Mouse (Mus musculus) left cerebral cortex, postnatal 25 days (tissue): ENCODE results near the gene Birc6. TPM values are rescaled to one million over a fixed set of nuclear protein-coding genes. Genes with fewer than 3 reads are reported as not detected.

ENCODE experiments used
- DNase-seq, 2 experiments: peaks; one replicate each; pipeline ENCODE4 v3.0.0; 2022; ENCODE audit warnings: low spot score in 2 of 2, mixed read lengths in 1 of 2
- intact Hi-C: fragments of 180-260 bp; cut with DNase I; formaldehyde crosslinking; loops from one replicate; pipeline ENCODE4 v1.15.1; 2025
- total RNA-seq, 2 experiments: library from RNA; stranded (reverse); gene quantifications; 2 replicates each; pipeline ENCODE4 v1.2.3; 2021

The Birc6 gene
- total RNA-seq = 100 to 1,000 TPM; 138 to 140 TPM

DNA sequence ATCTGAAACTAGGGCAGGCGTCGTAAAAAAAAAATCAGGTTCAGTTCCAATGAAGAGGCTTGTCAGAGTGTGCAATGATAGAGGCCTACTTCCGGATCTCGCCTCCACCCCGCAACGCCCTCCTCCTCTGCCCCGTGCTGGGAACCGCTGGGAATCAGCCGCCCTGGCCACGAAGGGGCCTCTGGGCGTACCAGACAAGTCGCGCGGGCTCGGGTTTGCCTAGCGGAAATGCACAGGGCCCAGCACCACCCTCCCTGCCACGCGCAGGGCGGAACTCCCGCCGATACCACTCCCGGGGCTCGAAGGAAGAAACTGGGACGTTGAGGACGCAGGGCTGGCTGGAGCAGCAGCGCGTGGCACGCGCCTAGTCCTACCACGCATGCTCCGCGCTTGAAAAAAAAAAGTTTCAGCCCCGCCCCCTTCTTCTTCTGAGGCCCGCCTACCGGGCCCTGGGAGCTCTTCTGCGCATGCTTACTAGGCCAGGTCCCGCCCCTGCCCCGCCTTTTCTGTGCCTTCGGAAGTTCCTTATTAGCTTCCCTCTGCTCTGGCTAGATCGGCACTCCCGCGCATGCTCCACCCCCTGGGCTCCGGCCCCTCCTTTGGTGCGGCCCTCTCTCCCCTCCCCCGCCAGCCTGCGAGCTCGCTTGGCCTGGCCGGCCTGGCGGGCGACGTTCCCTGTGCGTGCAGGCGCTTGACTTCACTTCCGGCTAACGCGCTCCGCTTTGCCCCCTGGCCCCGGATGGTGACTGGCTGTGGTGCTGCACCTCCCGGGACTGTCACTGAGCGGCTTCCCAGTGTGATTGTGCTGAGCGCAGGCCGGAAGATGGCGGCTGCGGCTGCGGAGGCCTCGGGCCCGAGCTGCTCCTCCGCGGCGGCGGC lies at the start of gene Birc6:
Birc6 (plus strand) TSS at position 567 of the 879 bp plus-strand sequence.
- peak; percentile 100 for DNase-seq
- intact Hi-C loops = loop anchor here (1.0 kb wide), 1 partner anchor 39 kb away; the partner anchor contains the start of gene Yipf4

DNA sequence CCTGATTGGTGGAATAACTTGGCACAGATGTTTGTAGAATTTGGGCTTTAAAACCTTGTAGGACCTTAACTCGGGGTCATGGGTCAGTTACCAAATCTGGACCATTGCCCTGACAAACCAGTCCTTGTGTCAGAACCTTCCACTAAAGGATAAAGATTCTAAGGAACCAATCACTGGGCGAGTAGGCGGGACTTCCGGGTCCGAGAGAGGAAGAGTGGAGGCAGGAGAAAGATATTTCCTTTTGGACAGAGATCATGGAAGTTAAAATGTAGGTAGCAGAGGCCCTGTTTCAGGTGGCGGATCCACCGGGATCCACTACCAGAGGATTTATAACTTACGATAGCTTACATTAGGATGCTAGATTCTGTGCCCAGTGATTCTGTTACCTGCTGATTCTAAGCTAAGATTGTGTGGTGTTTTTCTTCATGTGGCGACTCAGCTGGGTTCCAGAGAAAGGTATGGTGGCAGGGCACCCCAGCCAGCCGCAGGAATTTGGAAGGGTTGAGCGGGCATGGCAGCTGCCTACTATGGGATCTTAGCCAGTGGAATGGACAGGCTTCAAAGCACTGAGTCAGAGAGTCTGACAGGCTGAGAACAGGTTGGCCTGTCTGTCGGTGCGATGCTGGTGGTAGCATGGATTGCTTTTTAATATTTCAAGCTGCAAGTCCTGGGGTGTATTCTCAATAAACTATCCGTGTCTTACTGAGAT lies 47.6 kb upstream of the Birc6 start:
- intact Hi-C loops = no loop called here
- no peak for DNase-seq

DNA sequence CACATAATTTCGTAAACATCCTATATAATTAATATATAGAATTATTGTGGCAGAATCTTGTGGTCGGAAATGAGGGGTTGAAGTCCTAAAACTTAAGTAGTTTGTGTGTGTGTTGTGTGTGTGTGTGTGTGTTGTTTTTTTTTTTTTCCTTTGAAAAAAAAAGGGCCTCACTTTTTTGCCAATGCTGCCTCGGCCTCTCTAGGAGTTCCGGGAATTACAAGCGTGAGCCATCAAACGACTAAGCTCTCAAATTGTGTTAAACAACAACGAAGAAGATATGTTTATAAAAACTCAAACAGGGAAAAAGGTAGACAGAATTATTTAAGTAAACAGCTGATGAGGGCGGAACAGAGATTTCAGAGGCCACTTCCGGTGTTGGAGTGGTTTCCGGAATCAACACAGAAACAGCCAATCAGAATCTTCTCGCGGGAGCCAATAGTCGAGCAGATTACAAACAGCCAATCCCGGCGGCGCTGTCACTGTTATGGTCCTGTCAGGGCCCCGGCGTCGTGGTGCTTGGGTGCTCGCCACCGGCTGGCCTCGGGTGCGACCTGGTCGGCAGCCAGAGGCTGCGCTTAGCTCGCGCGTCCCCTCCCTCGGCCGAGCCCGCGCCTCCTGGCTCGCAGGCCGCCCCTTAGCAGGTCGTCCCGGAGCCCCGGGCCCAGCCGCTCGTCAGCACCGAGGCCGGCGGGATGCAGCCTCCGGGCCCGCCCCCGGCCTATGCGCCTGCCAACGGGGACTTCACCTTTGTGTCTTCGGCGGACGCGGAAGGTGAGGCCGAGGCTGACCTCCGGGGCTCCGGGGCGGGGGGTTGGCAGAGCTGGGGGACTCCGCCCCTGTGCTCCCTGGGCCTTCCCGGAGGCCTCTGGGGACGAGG lies 38.8 kb upstream of the Birc6 start, which contains the start of gene Yipf4:
Yipf4 (plus strand) TSS at position 470 of the 877 bp plus-strand sequence.
- intact Hi-C loops = loop anchor here (1.0 to 5.0 kb wide), 2 partner anchors 39 to 92 kb away; partner anchors contain the start of genes Birc6 and Slc30a6
- DNase-seq = peak; percentile 98 to 99

DNA sequence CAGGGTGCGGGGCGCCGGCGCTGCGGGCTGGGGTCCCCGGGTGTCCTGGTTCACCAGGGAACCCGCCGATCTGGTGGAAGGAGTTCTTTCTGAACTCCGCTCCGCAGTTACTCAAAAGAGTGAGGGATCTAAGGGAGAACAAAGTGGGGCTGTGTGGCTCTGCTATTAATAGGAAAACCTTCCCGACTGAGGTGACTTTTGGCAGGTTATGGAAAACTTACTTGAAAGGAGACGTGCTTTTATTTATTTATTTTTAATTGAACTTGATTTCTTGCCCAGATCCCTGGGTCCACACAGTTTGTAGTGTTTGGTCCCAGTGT lies 38.2 kb upstream of the Birc6 start:
- intact Hi-C loops = loop anchor here (1.0 to 10.0 kb wide), 3 partner anchors 38 to 155 kb away; partner anchors contain the start of genes Birc6 and Slc30a6
- no peak for DNase-seq

DNA sequence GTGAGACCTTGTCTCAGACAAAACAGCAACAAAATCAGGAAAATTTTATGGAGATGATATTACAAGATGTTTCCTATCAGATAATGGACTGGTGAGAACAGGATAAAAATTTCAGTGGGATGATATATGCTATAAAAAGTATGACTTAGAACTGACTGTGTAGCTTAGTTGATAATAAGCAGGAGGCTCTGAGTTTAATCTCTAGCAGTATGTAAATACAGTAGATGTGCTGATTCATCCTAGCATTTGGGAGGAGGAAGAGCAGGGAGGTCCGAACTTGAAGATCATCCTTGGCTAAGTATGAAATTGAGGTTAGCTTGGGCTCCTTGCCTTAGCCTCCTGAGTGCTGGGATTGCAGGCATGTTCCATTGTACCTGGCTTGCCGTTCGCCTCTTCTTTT lies 36.5 kb upstream of the Birc6 start:
- no peak for DNase-seq
- intact Hi-C loops = loop anchor here (10.0 kb wide), 1 partner anchor 153 kb away; no protein-coding TSS in a partner anchor

DNA sequence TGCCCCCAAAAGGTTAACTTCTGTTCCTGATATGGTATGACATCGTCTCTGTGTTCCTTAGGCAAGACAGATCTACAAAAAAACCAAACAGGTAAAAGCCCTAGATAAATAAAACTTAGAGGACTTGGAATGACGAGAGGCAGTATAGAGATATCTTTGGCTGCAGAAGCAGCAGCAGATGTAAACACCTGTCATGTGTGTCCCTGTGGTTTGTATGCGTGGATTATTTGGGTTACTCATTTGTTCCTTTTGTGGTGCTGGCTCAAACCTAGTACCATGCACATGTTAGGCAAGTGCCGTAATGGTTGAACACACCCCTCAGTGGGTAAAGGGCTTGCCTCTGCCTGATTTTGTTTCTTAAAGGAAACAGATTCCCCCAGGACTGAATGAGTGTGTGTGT lies 27.9 kb upstream of the Birc6 start:
- intact Hi-C loops = no loop called here
- DNase-seq = no peak

DNA sequence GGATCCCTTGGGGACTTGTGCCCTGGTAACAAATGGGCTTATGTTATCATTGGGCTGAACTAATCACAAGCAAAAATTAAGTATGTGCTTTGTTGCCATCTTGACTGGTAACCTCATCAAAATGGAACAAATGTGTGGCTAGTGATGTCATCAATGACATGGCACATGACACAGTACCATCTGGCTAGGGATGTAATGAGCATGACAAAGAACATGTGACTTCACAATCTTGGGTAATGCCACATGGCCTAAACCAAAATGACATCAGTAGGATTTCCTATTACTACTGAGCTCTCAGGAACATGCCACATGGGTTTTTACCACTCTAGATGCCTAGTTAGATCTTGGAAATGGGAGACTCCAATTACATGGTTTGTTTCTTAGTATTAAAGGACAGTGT lies 27.0 kb upstream of the Birc6 start:
- intact Hi-C loops = no loop called here
- DNase-seq = no peak

DNA sequence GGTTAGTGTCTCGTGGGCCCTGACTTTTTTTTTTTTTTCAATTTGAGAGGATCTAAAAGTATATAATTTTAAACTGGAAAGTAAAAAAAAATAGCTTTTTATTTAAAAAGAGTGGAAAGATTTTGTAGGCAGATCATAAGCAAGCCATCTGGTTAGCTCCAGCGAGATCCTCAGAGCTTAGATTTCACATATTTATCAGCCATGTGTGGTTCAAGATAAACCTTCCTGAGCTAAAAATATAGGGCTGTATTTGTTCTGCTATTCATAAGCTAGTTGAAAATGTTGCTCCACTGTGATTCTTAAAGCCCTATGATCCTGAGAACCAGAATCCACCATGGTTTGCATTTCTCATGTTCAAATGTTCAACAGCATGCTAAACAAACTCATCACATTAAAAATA lies 20.2 kb upstream of the Birc6 start:
- intact Hi-C loops = no loop called here
- peak; percentile 26 to 84 for DNase-seq

DNA sequence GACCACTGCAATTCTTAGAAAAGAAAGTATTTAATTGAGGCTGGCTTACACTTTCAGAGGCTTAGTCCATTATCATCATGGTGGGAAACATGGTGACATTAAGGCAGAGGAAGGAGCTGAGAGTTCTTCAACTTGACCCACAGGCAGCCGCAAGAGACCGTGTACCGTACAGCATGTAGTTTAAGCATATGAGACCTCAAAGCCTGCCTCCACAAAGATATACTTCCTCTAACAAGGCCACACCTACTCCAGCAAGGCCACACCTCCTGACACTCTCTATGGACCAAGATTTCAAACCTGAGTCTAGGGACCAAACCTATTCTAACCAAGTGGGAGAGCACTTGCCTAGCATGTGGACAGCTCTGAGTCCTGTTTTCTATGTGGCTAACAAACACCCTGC lies 19.5 kb upstream of the Birc6 start:
- intact Hi-C loops = no loop called here
- DNase-seq = no peak

DNA sequence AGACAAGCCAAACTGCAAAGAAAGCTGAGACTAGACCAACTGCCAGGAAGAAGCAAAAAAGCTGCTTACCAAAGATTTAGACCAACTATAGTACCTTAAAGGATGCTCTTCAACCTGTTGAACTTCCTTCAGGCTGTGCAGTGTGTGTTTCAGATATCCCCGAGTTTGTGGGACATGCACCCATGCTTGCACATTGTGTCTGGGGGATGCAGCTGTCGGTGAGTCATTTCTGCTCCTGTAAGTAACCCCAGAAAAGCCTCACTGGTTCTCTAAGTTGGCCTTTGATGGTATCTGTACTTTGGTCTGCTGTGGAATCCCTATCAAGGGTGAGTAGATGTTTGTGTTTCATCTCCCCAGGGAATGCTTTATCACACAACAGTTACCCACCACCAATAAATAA lies 15.8 kb upstream of the Birc6 start:
- no peak for DNase-seq

DNA sequence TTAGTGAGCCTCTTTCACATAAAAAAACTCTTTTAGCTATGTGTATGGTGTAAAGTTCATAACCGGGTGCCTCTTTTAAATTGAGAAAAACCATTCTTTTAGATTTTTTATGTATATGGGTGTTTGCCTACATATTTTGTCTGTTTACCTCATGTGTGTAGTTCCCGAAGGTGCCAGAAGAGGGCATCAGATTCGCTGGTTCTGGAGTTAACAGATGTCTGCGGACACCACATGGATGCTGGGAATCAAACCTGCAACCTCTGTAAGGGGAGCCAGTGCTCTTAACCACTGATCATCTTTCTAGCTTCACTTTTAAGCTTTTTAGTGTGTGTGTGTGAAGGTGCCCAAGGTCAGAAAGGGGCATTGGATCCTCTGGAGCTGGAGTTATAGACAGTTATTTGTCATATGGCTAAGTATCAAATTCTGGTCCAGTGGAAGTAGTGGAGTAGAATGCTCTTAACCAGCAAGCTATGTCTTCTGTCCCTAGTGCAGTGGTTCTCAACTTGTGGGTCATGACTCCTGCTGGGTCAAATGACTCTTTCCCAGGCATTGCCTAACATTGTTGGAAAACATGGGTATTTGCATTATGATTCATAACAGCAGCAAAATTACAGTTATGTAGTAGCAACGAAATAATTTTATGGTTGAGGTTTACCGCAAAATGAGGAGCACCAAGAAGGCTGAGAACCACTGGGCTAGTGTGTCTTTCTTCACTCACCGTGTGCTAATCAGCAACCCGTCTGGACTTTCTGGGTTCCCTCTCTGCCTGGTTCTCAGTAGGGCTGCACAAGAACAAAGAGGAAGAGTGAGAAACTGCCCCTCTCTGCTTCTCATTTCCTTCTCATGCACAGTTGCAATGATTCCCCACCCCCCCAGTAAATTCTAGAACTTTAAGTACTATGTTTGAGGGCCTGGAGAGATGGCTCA lies 5.0 kb upstream of the Birc6 start:
- intact Hi-C loops = no loop called here

More for the DNA sequence above, 15.8 kb upstream of the Birc6 start:
- intact Hi-C loops = no loop called here

DNA sequence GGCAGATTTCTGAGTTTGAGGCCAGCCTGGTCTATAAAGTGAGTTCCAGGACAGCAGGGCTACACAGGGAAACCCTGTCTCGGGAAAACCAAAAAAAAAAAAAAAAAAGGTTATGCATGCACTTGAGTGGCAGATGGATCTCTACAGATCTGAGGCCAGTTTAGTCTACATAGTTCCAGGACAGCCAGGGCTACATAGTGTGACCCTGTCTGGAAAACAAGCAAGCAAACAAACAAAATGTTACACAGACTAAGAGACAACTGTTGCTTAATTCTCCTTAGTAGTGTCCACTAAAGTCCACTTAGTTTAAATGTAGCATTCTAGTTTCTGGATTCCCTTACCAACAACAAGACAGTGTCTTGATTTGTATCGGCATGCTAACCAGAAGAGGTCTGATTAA lies 2.0 kb upstream of the Birc6 start:
- DNase-seq = no peak
- intact Hi-C loops = no loop called here

More for the DNA sequence above, 5.0 kb upstream of the Birc6 start:
- DNase-seq = no peak

DNA sequence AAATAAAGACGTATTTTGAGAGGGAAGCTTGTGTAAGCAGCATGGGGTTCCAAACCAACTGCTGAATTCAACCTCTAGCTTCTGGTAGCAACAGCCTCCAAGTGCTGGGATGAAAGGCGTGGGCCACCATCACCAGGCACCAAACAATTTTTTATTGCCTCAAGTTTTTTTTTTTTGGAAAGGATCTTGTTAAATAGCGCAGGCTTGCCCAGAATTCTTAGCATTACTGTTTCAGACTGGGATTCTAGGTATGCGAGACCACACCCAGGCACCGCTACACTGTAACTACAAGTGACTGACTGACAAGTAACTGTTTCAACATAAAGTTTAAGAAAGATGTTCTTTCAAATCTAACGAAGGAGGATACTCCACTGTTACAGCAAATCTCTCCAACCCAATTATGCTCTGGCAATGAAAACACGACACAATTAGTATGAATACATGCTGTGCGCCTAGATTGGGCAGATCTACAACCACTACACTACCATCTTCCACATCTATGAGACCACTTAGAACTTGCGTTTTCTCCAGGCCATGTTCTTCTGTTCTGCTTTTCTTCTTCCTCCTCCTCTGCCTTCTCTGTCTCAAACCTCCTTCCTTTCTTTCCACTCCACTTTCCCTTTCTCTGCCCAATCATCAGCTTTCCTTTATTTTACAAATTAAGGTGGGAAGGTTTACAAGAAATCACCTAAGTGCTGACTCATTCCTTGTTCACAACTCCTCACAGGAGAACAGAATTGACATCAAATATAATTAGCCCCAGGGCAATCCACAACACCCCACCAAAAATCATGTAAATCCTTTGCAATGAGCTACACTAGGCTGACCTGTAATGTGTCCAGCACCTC lies 1.1 kb upstream of the Birc6 start:
- peak in 1 of 2 experiments; percentile 14 for DNase-seq
- intact Hi-C loops = no loop called here

DNA sequence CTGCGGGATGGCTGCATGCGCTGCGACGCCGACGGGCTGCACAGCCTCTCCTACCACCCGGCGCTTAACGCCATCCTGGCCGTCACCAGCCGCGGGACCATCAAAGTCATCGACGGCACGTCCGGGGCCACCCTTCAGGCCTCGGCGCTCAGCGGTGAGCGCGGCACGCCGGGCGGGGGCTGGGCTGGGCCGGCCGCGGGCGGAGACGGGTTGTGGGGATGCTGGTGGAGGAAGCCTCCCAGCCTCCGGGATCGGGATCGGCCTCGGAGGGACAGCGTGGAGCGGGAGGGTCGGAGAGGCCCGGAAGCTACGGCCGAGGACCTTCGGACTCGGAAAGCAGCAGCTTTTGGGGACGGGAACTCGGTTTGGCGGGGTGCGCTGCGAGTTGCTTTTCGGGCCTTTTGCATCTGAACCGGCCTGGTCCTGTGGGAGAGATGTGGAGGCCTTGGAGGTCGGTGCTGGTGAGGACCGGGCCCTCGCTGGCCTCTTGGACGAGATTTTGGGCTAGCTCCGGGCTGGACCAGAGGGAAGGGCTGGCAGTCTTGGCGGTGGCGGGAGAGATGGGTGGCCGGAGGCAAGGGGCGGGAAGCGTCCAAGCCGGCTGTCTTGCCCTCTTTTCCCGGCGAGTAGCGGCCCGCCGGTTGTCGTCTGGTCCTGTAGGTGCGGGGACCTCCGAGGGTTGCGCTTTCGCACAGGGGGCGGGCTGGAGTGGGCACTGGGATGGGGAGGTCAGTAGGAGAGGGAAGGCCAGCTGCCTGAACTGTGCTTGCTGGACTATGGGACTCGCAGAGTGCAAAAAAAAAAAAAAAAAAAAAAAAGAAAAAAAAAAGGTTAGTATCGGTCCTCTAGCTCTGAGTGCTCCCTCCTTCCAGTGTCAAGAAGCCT lies 795 bp downstream of the Birc6 start:
- no peak for DNase-seq
- intact Hi-C loops = loop anchor here (1.0 kb wide), 1 partner anchor 40 kb away; the partner anchor contains the start of gene Yipf4

DNA sequence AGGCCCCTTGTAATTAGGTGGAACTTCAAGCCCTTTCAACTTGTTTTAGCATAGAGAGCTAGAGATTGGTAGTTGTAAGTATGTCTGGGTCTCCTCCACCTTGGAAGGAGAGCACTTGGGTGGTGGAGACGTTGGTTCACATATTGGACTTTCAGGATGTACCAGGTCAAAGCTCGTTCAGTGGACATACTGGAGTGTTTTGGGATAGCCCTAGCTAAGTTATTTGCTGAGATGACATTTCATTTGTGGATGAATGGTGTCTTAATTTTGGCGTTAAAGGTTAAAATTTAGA lies 1.4 kb downstream of the Birc6 start:
- no peak for DNase-seq
- intact Hi-C loops = no loop called here

DNA sequence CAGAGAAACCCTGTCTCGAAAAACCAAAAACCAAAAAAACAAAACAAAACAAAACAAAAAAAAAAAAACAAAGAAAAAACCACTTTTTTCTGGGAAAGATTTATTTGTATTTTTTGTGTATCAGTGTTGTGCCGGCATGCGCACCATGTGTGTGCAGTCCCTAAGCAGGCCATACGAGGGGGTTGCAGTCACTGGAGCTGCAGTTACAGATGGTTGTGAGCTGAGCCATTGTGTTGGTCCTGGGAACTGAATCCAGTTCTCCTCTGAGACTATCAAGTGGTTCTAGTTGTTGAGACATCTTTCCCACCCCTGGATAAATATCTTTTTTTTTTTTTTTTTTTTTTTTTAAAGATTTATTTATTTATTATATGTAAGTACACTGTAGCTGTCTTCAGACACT lies 6.9 kb downstream of the Birc6 start:
- no peak for DNase-seq
- intact Hi-C loops = no loop called here

DNA sequence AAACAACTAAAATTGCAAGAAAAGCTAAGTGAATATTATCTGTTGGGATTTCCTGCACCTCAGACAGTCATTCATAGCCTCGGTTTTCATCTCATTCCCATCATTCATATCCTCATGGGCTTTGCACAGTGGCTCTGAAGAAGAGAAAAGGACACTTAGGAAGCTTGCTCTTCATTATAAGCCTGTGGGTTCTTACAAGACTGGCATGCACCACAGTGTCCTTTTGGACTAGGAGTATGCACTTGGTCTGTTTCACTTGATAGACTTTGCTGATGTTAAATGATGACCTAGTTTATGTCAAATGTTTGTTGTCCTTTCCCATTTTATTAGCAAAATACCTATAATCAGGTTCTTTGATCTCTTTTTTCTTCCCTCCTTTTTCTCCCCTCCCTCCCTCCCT lies 9.4 kb downstream of the Birc6 start:
- no peak for DNase-seq
- intact Hi-C loops = no loop called here
